Mouse (Mus musculus): ENCODE data around the gene Ces1d.

The Ces1d gene

GRCm38 (mm10) chr8:93131233-93131980 lies 66.2 kb downstream of the Ces1d start, which contains the start of gene Ces1c:
Ces1c (minus strand) TSS chr8:93131283.
- DNase-seq, result no peak

GRCm38 (mm10) chr8:93126476-93126875 lies 71.2 kb downstream of the Ces1d start:
- DNase-seq, result no peak

GRCm38 (mm10) chr8:93122005-93122404 lies 75.6 kb downstream of the Ces1d start:
- DNase-seq, result no peak
